Mouse (Mus musculus) E14TG2a.4 (cell line): Measurements from ENCODE around the gene Nme8.

Experiments used
- H3K27me3 ChIP-seq: 2 replicates; pipeline ENCODE4 v1.6.1; 2014; ENCODE audit warnings: low read length, control low read depth; ENCODE audit not compliant: insufficient read depth
- H3K36me3 ChIP-seq: 2 replicates; pipeline ENCODE4 v1.6.1; 2014; ENCODE audit warnings: low read length, control low read depth; ENCODE audit not compliant: insufficient read depth
- H3K4me1 ChIP-seq: replicated peaks from 2 replicates; pipeline ENCODE4 v1.6.1; 2014; ENCODE audit warnings: low read depth, low read length, control low read depth
- H3K4me3 ChIP-seq: replicated peaks from 2 replicates; pipeline ENCODE4 v1.5.1; 2014; ENCODE audit warnings: mild to moderate bottlenecking, low read length
- H3K9me3 ChIP-seq: 2 replicates; pipeline ENCODE4 v1.6.1; 2014; ENCODE audit warnings: low read length, control low read depth
- CTCF ChIP-seq: conservative IDR thresholded peaks from 2 replicates; pipeline ENCODE4 v1.5.1; 2014; ENCODE audit warnings: low read length
- NANOG ChIP-seq: IDR thresholded peaks from 2 replicates; pipeline ENCODE4 v1.6.1; 2014; ENCODE audit warnings: borderline replicate concordance, low read length, mixed read lengths
- POU5F1 ChIP-seq: IDR thresholded peaks from 2 replicates; pipeline ENCODE4 v1.6.1; 2014; ENCODE audit warnings: low read length, borderline replicate concordance

Gene Nme8

GRCm38 (mm10) chr13:19630768-19631709 lies 66.6 kb downstream of the Nme8 start:
- H3K4me1 ChIP-seq = peaks cover 63% of the 10 kb centered on the region
- TF ChIP-seq CTCF (no peak), NANOG (peak; percentile 79; the same call in 1 of the 2 replicates)
- H3K27me3 ChIP-seq = no peaks in the 10 kb centered on the region
- H3K4me3 ChIP-seq = 0 out of 2 replicates have a peak overlapping the region, but pooled peaks have one; percentile 10
- peaks cover 12% of the 10 kb centered on the region; the same call in 1 of the 2 replicates for H3K36me3 ChIP-seq
- no peaks in the 10 kb centered on the region; the same call in 1 of the 2 replicates for H3K9me3 ChIP-seq

GRCm38 (mm10) chr13:19626473-19626872 lies 71.1 kb downstream of the Nme8 start:
- Histone ChIP-seq H3K9me3 (no peaks in the 10 kb centered on the region), H3K4me3 (no peak overlapping the region), H3K36me3 (peaks cover 4% of the 10 kb centered on the region; the same call in 1 of the 2 replicates), H3K27me3 (peaks cover 26% of the 10 kb centered on the region), H3K4me1 (peaks cover 67% of the 10 kb centered on the region)
- TF ChIP-seq CTCF (no peak), POU5F1 (no peak), NANOG (no peak)

- H3K27me3 ChIP-seq = peaks cover 37% of the 10 kb centered on the region
- no peaks in the 10 kb centered on the region for H3K9me3 ChIP-seq
- H3K36me3 ChIP-seq = peaks cover 4% of the 10 kb centered on the region; the same call in 1 of the 2 replicates
- TF ChIP-seq POU5F1 (no peak), NANOG (no peak), CTCF (no peak)
- peaks cover 55% of the 10 kb centered on the region for H3K4me1 ChIP-seq
- H3K4me3 ChIP-seq = peak overlapping the region; percentile 85; the same call in 1 of the 2 replicates
These were observed 72.8 kb downstream of the Nme8 start for GRCm38 (mm10) chr13:19624632-19625320.

GRCm38 (mm10) chr13:19623228-19623905 lies 74.2 kb downstream of the Nme8 start:
- no peaks in the 10 kb centered on the region for H3K9me3 ChIP-seq
- TF ChIP-seq POU5F1 (no peak), CTCF (no peak), NANOG (no peak)
- peaks cover 37% of the 10 kb centered on the region for H3K27me3 ChIP-seq
- H3K4me3 ChIP-seq = peak overlapping the region; percentile 85
- H3K4me1 ChIP-seq = peaks cover 45% of the 10 kb centered on the region
- peaks cover 4% of the 10 kb centered on the region; the same call in 1 of the 2 replicates for H3K36me3 ChIP-seq

GRCm38 (mm10) chr13:19622573-19623227 lies 74.9 kb downstream of the Nme8 start, which contains the start of gene Sfrp4:
Sfrp4 (plus strand) TSS chr13:19623104.
- peaks cover 4% of the 10 kb centered on the region; the same call in 1 of the 2 replicates for H3K36me3 ChIP-seq
- peaks cover 41% of the 10 kb centered on the region for H3K4me1 ChIP-seq
- no peaks in the 10 kb centered on the region for H3K9me3 ChIP-seq
- peak; percentile 38; the same call in 1 of the 2 replicates for TF ChIP-seq CTCF
- TF ChIP-seq NANOG = no peak
- no peak for TF ChIP-seq POU5F1
- peak within 1 kb of the TSS; percentile 85 for H3K4me3 ChIP-seq
- H3K27me3 ChIP-seq = peaks cover 37% of the 10 kb centered on the region

- Histone ChIP-seq H3K36me3 (no peaks in the 10 kb centered on the region), H3K27me3 (peaks cover 27% of the 10 kb centered on the region), H3K4me3 (peak within 1 kb of the TSS; percentile 90), H3K9me3 (no peaks in the 10 kb centered on the region), H3K4me1 (peaks cover 32% of the 10 kb centered on the region)
- no peak for TF ChIP-seq NANOG
- no peak for TF ChIP-seq POU5F1
- TF ChIP-seq CTCF = peak; percentile 24; the same call in 1 of the 2 replicates
These were observed 78.2 kb downstream of the Nme8 start, which contains the start of gene Epdr1 for GRCm38 (mm10) chr13:19619216-19619927. Epdr1 (minus strand) TSS chr13:19619927.

GRCm38 (mm10) chr13:19618841-19619215 lies 78.8 kb downstream of the Nme8 start:
- peaks cover 27% of the 10 kb centered on the region for H3K4me1 ChIP-seq
- H3K36me3 ChIP-seq = no peaks in the 10 kb centered on the region

More at GRCm38 (mm10) chr13:19618841-19619215, 78.8 kb downstream of the Nme8 start:
- peak overlapping the region; percentile 90 for H3K4me3 ChIP-seq
- no peak for TF ChIP-seq POU5F1
- TF ChIP-seq CTCF = no peak
- TF ChIP-seq NANOG = no peak
- H3K27me3 ChIP-seq = peaks cover 22% of the 10 kb centered on the region
- H3K9me3 ChIP-seq = no peaks in the 10 kb centered on the region
